Mouse (Mus musculus): ENCODE results near the gene Lrmda.

- TF ChIP-seq CTCF (IDR thresholded peaks at IDR 0.05; ENCODE audit: borderline replicate concordance, control insufficient read depth, extremely low read depth, insufficient read depth, low read length, poor library complexity) = no peak
- no peak for TF ChIP-seq POLR2A (IDR thresholded peaks at IDR 0.05; ENCODE audit: control insufficient read depth, extremely low read depth, insufficient read depth, low read length, poor library complexity)
Observed at GRCm38 (mm10) chr14:22019252-22019948, at the start of gene Lrmda.
